Mouse (Mus musculus) limb, embryonic 14.5 days (tissue): ENCODE measurements around the gene Ces1b. TPM values are rescaled to one million over a fixed set of nuclear protein-coding genes. Genes with fewer than 3 reads are reported as not detected.

Source experiments
- ATAC-seq: fragments of 200-750 bp; cut with Nextera tagmentation; 2 replicates; pipeline ENCODE4 v1.8.0; 2017; ENCODE audit warnings: low read depth, moderate number of reproducible peaks, moderate TSS enrichment; ENCODE audit not compliant: low FRiP score
- DNase-seq: peaks from one replicate; pipeline ENCODE4 v3.0.0-alpha.2; 2015; ENCODE audit warnings: low spot score
- H3K27ac ChIP-seq: fragments of 300-500 bp; sonication (generic); replicated peaks from 2 replicates; pipeline ENCODE4 v1.5.1; 2014; ENCODE audit warnings: low read depth, mild to moderate bottlenecking, low read length, moderate library complexity, mixed read lengths
- H3K27me3 ChIP-seq: fragments of 300-500 bp; sonication (generic); 2 replicates; pipeline ENCODE4 v1.6.1; 2014; ENCODE audit warnings: low read length, mixed read lengths; ENCODE audit not compliant: control insufficient read depth, insufficient read depth
- H3K36me3 ChIP-seq: fragments of 300-500 bp; sonication (generic); 2 replicates; pipeline ENCODE4 v1.6.1; 2014; ENCODE audit warnings: mild to moderate bottlenecking, low read length, moderate library complexity, mixed read lengths; ENCODE audit not compliant: control insufficient read depth, insufficient read depth
- H3K4me1 ChIP-seq: fragments of 300-500 bp; sonication (generic); 2 replicates; pipeline ENCODE4 v1.6.1; 2014; ENCODE audit warnings: antibody characterized with exemption, low read length, mixed read lengths; ENCODE audit not compliant: control insufficient read depth, insufficient read depth
- H3K4me2 ChIP-seq: fragments of 300-500 bp; sonication (generic); replicated peaks from 2 replicates; pipeline ENCODE4 v1.6.1; 2014; ENCODE audit warnings: low read depth, mild to moderate bottlenecking, low read length, moderate library complexity; ENCODE audit not compliant: severe bottlenecking
- H3K4me3 ChIP-seq: fragments of 300-500 bp; sonication (generic); replicated peaks from 2 replicates; pipeline ENCODE4 v1.5.1; 2014; ENCODE audit warnings: low read length
- H3K9ac ChIP-seq: fragments of 300-500 bp; sonication (generic); 2 replicates; pipeline ENCODE4 v1.6.1; 2014; ENCODE audit warnings: mild to moderate bottlenecking, low read depth, low read length, moderate library complexity; ENCODE audit not compliant: severe bottlenecking
- H3K9me3 ChIP-seq: fragments of 300-500 bp; sonication (generic); 2 replicates; pipeline ENCODE4 v1.6.1; 2016; ENCODE audit warnings: low read length; ENCODE audit not compliant: control insufficient read depth
- POLR2A ChIP-seq: fragments of 200-500 bp; IDR thresholded peaks from 2 replicates; pipeline ENCODE4 v1.8.0; 2012; ENCODE audit warnings: inconsistent platforms, mild to moderate bottlenecking, moderate library complexity, borderline replicate concordance; ENCODE audit not compliant: insufficient read depth, insufficient read length; ENCODE audit errors: extremely low read depth
- WGBS: fragments of 180-500 bp; shearing (Covaris S2); extraction: QIAGEN DNeasy Blood & Tissue Kit; methylation state at CpG from one replicate; pipeline ENCODE4 v1.1.7; 2014; 5-methylcytosine and 5-hydroxymethylcytosine counted together
- polyA plus RNA-seq, 2 experiments: library from polyadenylated mRNA; depleted of rRNA in 1 of 2; stranded (reverse) in 1 of 2; unstranded in 1 of 2; fragments of >200 nt; fragmentation: Nextera tagmentation in 1 of 2; extraction: Ambion mirVana in 1 of 2; gene quantifications; 2 replicates each; pipeline versions ENCODE4 v1.2.1 to v1.2.3; 2012 to 2014

The Ces1b gene
- polyA plus RNA-seq, 2 experiments = not detected

GRCm38 (mm10) chr8:93088193-93088592 is 8.4 kb upstream of the Ces1b start:
- no peak overlapping the region; the same call in 1 of the 2 replicates for H3K9ac ChIP-seq
- H3K27me3 ChIP-seq = no peaks in the 10 kb centered on the region
- peak; percentile 44; the same call in 1 of the 2 replicates for ATAC-seq
- no peak overlapping the region for H3K4me3 ChIP-seq
- H3K27ac ChIP-seq = no peak overlapping the region
- 19% methylated on average over 7 of the region's 7 CpGs for WGBS
- DNase-seq = no peak
- H3K4me2 ChIP-seq = peak overlapping the region; percentile 31
- TF ChIP-seq POLR2A = no peak
- H3K9me3 ChIP-seq = no peaks in the 10 kb centered on the region
- H3K36me3 ChIP-seq = no peaks in the 10 kb centered on the region
- H3K4me1 ChIP-seq = no peaks in the 10 kb centered on the region

- no peak for DNase-seq
- WGBS = 79% methylated on average over 4 of the region's 4 CpGs
- H3K9me3 ChIP-seq = no peaks in the 10 kb centered on the region
- H3K4me3 ChIP-seq = no peak overlapping the region
- no peak for TF ChIP-seq POLR2A
- H3K4me1 ChIP-seq = no peaks in the 10 kb centered on the region
- no peaks in the 10 kb centered on the region for H3K36me3 ChIP-seq
- no peak overlapping the region for H3K9ac ChIP-seq
- no peak overlapping the region for H3K4me2 ChIP-seq
- ATAC-seq = no peak
- no peaks in the 10 kb centered on the region for H3K27me3 ChIP-seq
- H3K27ac ChIP-seq = no peak overlapping the region
Observed at GRCm38 (mm10) chr8:93075251-93075650, 4.6 kb downstream of the Ces1b start.

GRCm38 (mm10) chr8:93063416-93064117 is 16.2 kb downstream of the Ces1b start:
- no peaks in the 10 kb centered on the region for H3K4me1 ChIP-seq

GRCm38 (mm10) chr8:93059185-93059584 is 20.6 kb downstream of the Ces1b start:
- no peaks in the 10 kb centered on the region for H3K36me3 ChIP-seq
- no peaks in the 10 kb centered on the region for H3K4me1 ChIP-seq
- H3K4me2 ChIP-seq = no peak overlapping the region
- ATAC-seq (no peak), DNase-seq (peak; percentile 71)
- no peak overlapping the region for H3K9ac ChIP-seq
- TF ChIP-seq POLR2A = no peak
- H3K9me3 ChIP-seq = no peaks in the 10 kb centered on the region
- 7% methylated on average over 2 of the region's 2 CpGs for WGBS
- no peaks in the 10 kb centered on the region for H3K27me3 ChIP-seq
- H3K4me3 ChIP-seq = no peak overlapping the region
- no peak overlapping the region for H3K27ac ChIP-seq

More at GRCm38 (mm10) chr8:93063416-93064117, 16.2 kb downstream of the Ces1b start:
- Histone ChIP-seq H3K27ac (no peak overlapping the region), H3K36me3 (no peaks in the 10 kb centered on the region), H3K4me2 (no peak overlapping the region), H3K9me3 (no peaks in the 10 kb centered on the region), H3K9ac (no peak overlapping the region), H3K4me3 (no peak overlapping the region), H3K27me3 (no peaks in the 10 kb centered on the region)
- ATAC-seq (no peak), DNase-seq (no peak)
- TF ChIP-seq POLR2A = no peak
- WGBS = 81% methylated on average over 3 of the region's 3 CpGs

GRCm38 (mm10) chr8:93055238-93055637 is 24.6 kb downstream of the Ces1b start:
- H3K4me2 ChIP-seq = no peak overlapping the region
- no peaks in the 10 kb centered on the region for H3K36me3 ChIP-seq
- H3K27ac ChIP-seq = no peak overlapping the region
- H3K9me3 ChIP-seq = no peaks in the 10 kb centered on the region
- WGBS = 37% methylated on average over 2 of the region's 2 CpGs
- no peaks in the 10 kb centered on the region for H3K4me1 ChIP-seq
- H3K4me3 ChIP-seq = no peak overlapping the region
- no peak for TF ChIP-seq POLR2A
- no peak for ATAC-seq
- H3K9ac ChIP-seq = no peak overlapping the region
- DNase-seq = no peak
- no peaks in the 10 kb centered on the region for H3K27me3 ChIP-seq
